In genomic region chr13:119965302-119965952, GRCm38 (mm10) we compare ENCODE assay signal across 12 mouse cellular contexts. TPM values are rescaled to one million over a fixed set of nuclear protein-coding genes. Genes with fewer than 3 reads are reported as not detected.
A peak's percentile ranks its signal among the peaks of the same experiment; 100 is the strongest.
DNase-seq lines count a peak whose midpoint lies in the region; ATAC-seq and TF ChIP-seq lines count a peak whose summit lies in the region.
"Not testable (repeated sequence)": the region's sequence is repeated elsewhere in the genome, so short reads cannot be mapped to it uniquely, and the experiment has no call there.
"Had no signal": no experiment of that assay in that cellular context is flagged by ENCODE, and none has a peak within 500 bp of the region (broad histone marks: within the 10 kb centered on the region; RNA-seq: fewer than 3 reads in every experiment).

No protein-coding gene starts in this region.

- TF ChIP-seq CTCF in heart, postnatal 0 days (IDR thresholded peaks at IDR 0.05; ENCODE audit: low read depth); intestine, postnatal 0 days (IDR thresholded peaks at IDR 0.05; ENCODE audit: low read depth): not testable (repeated sequence)

- not testable (repeated sequence) for H3K4me1 ChIP-seq in brown adipose tissue, adult 24 weeks (ENCODE audit: control insufficient read depth, insufficient read depth, insufficient read length, low read length); forebrain, embryonic 15.5 days; heart, postnatal 0 days (ENCODE audit: control insufficient read depth, insufficient read depth); intestine, postnatal 0 days (replicated peaks; ENCODE audit: control insufficient read depth, insufficient read depth, low read length); limb, embryonic 15.5 days; neural tube, embryonic 14.5 days (ENCODE audit: control insufficient read depth, insufficient read depth, low read length)

- H3K4me3 ChIP-seq in brown adipose tissue, adult 24 weeks (ENCODE audit: insufficient read depth, low read depth, low read length) = peak overlapping the region; percentile 38; the same call in 1 of the 2 replicates
- peak overlapping the region; percentile 15; the same call in 1 of the 2 replicates for H3K4me3 ChIP-seq in forebrain, embryonic 15.5 days
- peak overlapping the region; percentile 33 for H3K4me3 ChIP-seq in heart, postnatal 0 days (ENCODE audit: low read depth, low read length)
- peak overlapping the region; percentile 32 for H3K4me3 ChIP-seq in intestine, postnatal 0 days (ENCODE audit: low read depth, low read length)
- H3K4me3 ChIP-seq in limb, embryonic 15.5 days = peak overlapping the region; percentile 22
- H3K4me3 ChIP-seq in neural tube, embryonic 14.5 days (ENCODE audit: low read depth, low read length) = not testable (repeated sequence)

- WGBS in forebrain, embryonic 15.5 days = under 1% methylated on average over 18 of the region's 34 CpGs
- under 1% methylated on average over 14 of the region's 34 CpGs for WGBS in heart, postnatal 0 days
- 0% methylated on average over 15 of the region's 34 CpGs for WGBS in intestine, postnatal 0 days
- under 1% methylated on average over 16 of the region's 34 CpGs for WGBS in limb, embryonic 15.5 days
- 0% methylated on average over 14 of the region's 34 CpGs for WGBS in neural tube, embryonic 14.5 days

- H3K9ac ChIP-seq in forebrain, embryonic 15.5 days (replicated peaks); heart, postnatal 0 days (replicated peaks; ENCODE audit: low read depth, low read length); intestine, postnatal 0 days (ENCODE audit: low read depth, low read length); limb, embryonic 15.5 days; neural tube, embryonic 14.5 days (replicated peaks; ENCODE audit: low read depth, low read length): not testable (repeated sequence)

- peak; percentile 64 for ATAC-seq in forebrain, embryonic 15.5 days (replicated peaks)
- ATAC-seq in heart, postnatal 0 days (ENCODE audit: insufficient read depth, low read depth) = peak; percentile 43
- ATAC-seq in intestine, postnatal 0 days = peak; percentile 40; the same call in 1 of the 2 replicates
- 0 out of 2 replicates have a peak, but pooled peaks have one; percentile 44 for ATAC-seq in limb, embryonic 15.5 days (ENCODE audit: insufficient number of reproducible peaks, low FRiP score, low TSS enrichment, low read depth)
- peak; percentile 54 for ATAC-seq in megakaryocyte progenitor cell, adult 5-6 weeks (replicated peaks; ENCODE audit: poor library complexity)
- ATAC-seq in neural tube, embryonic 14.5 days (ENCODE audit: low read depth) = peak; percentile 48

- H3K27ac ChIP-seq in brown adipose tissue, adult 24 weeks (replicated peaks; ENCODE audit: low read depth, low read length); forebrain, embryonic 15.5 days (replicated peaks); heart, postnatal 0 days (ENCODE audit: low read depth); intestine, postnatal 0 days (ENCODE audit: low read depth, low read length); limb, embryonic 15.5 days; neural tube, embryonic 14.5 days (ENCODE audit: low read depth, low read length): not testable (repeated sequence)

- not testable (repeated sequence) for TF ChIP-seq EP300 in heart, postnatal 0 days (IDR thresholded peaks at IDR 0.05; ENCODE audit: low read depth)

- H3K36me3 ChIP-seq in forebrain, embryonic 15.5 days; heart, postnatal 0 days (replicated peaks; ENCODE audit: control insufficient read depth, insufficient read depth, low read length); intestine, postnatal 0 days (ENCODE audit: control insufficient read depth, insufficient read depth); limb, embryonic 15.5 days; neural tube, embryonic 14.5 days (ENCODE audit: control insufficient read depth, insufficient read depth, low read length): not testable (repeated sequence)

- DNase-seq in heart, postnatal 0 days (ENCODE audit: low spot score) = not testable (repeated sequence)

- H3K27me3 ChIP-seq in forebrain, embryonic 15.5 days; heart, postnatal 0 days (ENCODE audit: control insufficient read depth, insufficient read depth, low read length); intestine, postnatal 0 days (replicated peaks; ENCODE audit: control insufficient read depth, insufficient read depth, low read length); limb, embryonic 15.5 days; neural tube, embryonic 14.5 days (ENCODE audit: control insufficient read depth, insufficient read depth, low read length): not testable (repeated sequence)

- not testable (repeated sequence) for H3K4me2 ChIP-seq in forebrain, embryonic 15.5 days (replicated peaks); neural tube, embryonic 14.5 days (ENCODE audit: low read depth, low read length)
- peak overlapping the region; percentile 43 for H3K4me2 ChIP-seq in heart, postnatal 0 days (ENCODE audit: low read depth, low read length)
- peak overlapping the region; percentile 51 for H3K4me2 ChIP-seq in intestine, postnatal 0 days (replicated peaks; ENCODE audit: low read depth)
- H3K4me2 ChIP-seq in limb, embryonic 15.5 days = peak overlapping the region; percentile 29

- H3K9me3 ChIP-seq in forebrain, embryonic 15.5 days; heart, postnatal 0 days (replicated peaks; ENCODE audit: control insufficient read depth, low read length); intestine, postnatal 0 days (ENCODE audit: control insufficient read depth); limb, embryonic 15.5 days; neural tube, embryonic 14.5 days (ENCODE audit: control insufficient read depth, low read length): not testable (repeated sequence)

RNA-seq across cellular contexts. Expression of gene B020031M17Rik, which starts 14.8 kb away (rescaled TPM):
- polyA plus RNA-seq in brown adipose tissue, adult 24 weeks (2012; ENCODE audit: insufficient read depth, insufficient read length, missing spikeins) = not detected in 2 replicates
- not detected in 2 replicates for polyA plus RNA-seq in forebrain, embryonic 15.5 days (2015; fragmentation: Nextera tagmentation; extraction: Ambion mirVana)
- not detected in 2 replicates for total RNA-seq in heart, postnatal 0 days (2014; rRNA removed; ENCODE audit: low replicate concordance)
- polyA plus RNA-seq in heart, postnatal 0 days (2015; fragmentation: Nextera tagmentation; extraction: Ambion mirVana) = not detected in 2 replicates
- polyA plus RNA-seq in intestine, postnatal 0 days (2015; fragmentation: Nextera tagmentation; extraction: Ambion mirVana) = not detected in 2 replicates
- polyA plus RNA-seq in limb, embryonic 15.5 days (2015; fragmentation: Nextera tagmentation; extraction: Ambion mirVana) = not detected in 2 replicates
- total RNA-seq in megakaryocyte progenitor cell, adult 5-6 weeks (2015) = not detected in 2 replicates
- not detected in 2 replicates for total RNA-seq in megakaryocyte progenitor cell, adult 5-6 weeks (2017)
- polyA plus RNA-seq in neural tube, embryonic 14.5 days (2014; fragmentation: Nextera tagmentation; extraction: Ambion mirVana) = not detected in 2 replicates
- total RNA-seq: gastrocnemius, postnatal 14 days; heart, postnatal 4 days; layer of hippocampus, adult 2 months; left cerebral cortex, postnatal 10 days had no signal
- polyA plus RNA-seq: urinary bladder, adult 2 months had no signal

RNA-seq across cellular contexts. Expression of gene Gm21761, which starts 36.4 kb away (rescaled TPM):
- not detected in 2 replicates for polyA plus RNA-seq in brown adipose tissue, adult 24 weeks (2012; ENCODE audit: insufficient read depth, insufficient read length, missing spikeins)
- polyA plus RNA-seq in forebrain, embryonic 15.5 days (2015; fragmentation: Nextera tagmentation; extraction: Ambion mirVana) = not detected in 2 replicates
- not detected in 2 replicates for total RNA-seq in heart, postnatal 0 days (2014; rRNA removed; ENCODE audit: low replicate concordance)
- polyA plus RNA-seq in heart, postnatal 0 days (2015; fragmentation: Nextera tagmentation; extraction: Ambion mirVana) = not detected in 2 replicates
- not detected in 2 replicates for polyA plus RNA-seq in intestine, postnatal 0 days (2015; fragmentation: Nextera tagmentation; extraction: Ambion mirVana)
- not detected in 2 replicates for polyA plus RNA-seq in limb, embryonic 15.5 days (2015; fragmentation: Nextera tagmentation; extraction: Ambion mirVana)
- not detected in 2 replicates for total RNA-seq in megakaryocyte progenitor cell, adult 5-6 weeks (2015)
- not detected in 2 replicates for total RNA-seq in megakaryocyte progenitor cell, adult 5-6 weeks (2017)
- polyA plus RNA-seq in neural tube, embryonic 14.5 days (2014; fragmentation: Nextera tagmentation; extraction: Ambion mirVana) = not detected in 2 replicates
- total RNA-seq: gastrocnemius, postnatal 14 days; heart, postnatal 4 days; layer of hippocampus, adult 2 months; left cerebral cortex, postnatal 10 days had no signal
- polyA plus RNA-seq: urinary bladder, adult 2 months had no signal
